Mouse (Mus musculus) yolk sac, embryonic 10.5 days (tissue): ENCODE measurements around the gene Mdm2.

ENCODE experiments used
- DNase-seq: peaks from one replicate; pipeline ENCODE4 v3.0.0-alpha.2; 2017; ENCODE audit warnings: low spot score

Gene Mdm2

GRCm38 (mm10) chr10:117682858-117683733 is 27.5 kb downstream of the Mdm2 start:
- DNase-seq, result no peak

DNA sequence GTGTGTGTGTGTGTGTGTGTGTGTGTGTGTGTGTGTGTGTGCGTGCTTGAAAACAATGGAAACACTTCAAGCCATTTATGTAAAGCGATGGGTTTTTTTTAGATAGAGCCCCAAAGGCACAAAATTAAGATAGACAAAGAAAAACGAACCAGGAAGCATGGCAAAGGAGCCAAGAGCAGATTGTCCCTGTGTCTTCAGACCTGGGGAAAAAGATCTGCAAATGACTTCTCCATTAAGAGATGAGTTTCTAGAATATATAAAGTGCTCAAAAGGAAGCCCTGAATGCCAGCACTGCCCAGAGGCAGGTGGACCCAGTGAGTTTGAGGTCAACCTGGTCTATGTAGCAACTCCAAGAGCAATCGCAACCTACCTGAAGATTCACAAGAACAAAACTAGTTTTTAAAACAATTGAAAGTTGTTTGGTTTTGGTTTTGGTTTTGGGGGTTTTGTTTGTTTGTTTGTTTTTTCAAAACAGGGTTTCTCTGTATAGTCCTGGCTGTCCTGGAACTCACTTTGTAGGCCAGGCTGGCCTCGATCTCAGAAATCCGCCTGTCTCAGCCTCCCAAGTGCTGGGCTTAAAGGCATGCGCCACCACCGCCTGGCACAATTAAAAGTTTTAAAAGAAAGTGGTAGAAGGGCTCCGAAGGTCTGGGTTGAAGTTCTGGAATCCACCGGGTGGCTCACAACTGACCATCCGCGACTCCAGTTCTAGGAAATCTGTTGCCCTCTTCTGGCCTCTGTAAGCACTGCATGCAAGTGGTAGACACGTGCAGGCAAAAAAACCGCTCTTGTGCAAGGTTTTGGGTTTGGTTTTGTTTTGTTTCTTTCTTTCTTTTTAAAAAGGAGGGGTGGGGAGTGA is 28.3 kb downstream of the Mdm2 start:
- peak; percentile 48 for DNase-seq

- DNase-seq, result no peak
Observed at GRCm38 (mm10) chr10:117681543-117681942, 29.0 kb downstream of the Mdm2 start.

DNA sequence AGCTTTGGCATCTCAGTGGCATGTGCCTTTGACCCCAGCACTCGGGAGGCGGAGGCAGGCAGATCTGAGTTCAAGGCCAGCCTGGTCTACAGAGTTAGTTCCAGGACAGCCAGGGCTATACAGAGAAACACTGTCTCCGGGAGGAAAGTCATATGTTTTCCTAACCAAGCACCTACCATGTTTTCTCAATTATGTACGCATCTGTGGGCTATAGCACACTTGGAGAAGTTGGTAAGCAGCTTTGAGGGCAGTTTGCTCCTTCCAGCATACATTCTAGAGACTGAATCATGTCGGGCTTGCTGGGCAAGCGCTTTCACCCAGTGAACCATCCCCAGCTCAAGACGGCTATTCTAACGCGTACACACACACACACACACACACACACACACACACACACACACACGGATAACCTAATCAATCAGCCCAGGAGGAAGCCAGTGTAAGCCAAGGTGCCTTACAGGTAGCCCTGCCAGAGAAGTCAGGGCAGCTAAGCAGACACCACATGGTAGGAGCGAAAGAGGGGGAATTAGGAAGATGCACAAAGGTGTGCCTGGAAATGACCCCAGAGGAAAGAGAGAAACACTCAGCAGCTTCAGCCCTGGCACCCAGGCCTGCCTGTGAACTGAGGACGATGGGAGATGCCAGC is 29.6 kb downstream of the Mdm2 start:
- DNase-seq, result no peak

DNA sequence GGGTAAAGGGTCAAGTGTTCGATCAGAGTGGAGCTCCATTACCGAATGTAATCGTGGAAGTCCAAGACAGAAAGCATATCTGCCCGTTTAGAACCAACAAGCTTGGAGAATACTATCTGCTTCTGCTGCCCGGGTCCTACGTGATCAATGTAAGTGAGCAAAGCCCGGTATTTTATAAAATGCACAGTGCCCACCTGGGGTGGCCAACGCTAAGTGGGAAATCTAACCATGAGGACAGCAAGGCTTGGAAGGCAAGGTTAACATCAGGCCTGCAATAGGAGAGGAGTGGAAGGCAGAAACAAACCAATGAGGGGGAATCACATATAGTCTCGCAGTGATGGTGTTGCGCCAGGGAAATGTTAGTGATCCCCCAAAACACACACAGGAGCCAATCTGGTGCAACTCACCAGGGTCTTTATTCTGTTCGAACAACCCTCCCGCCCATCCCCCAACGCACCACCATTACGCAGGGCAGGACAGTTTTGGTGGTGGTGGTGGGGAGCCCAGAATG is 30.5 kb downstream of the Mdm2 start:
- DNase-seq, result no peak

DNA sequence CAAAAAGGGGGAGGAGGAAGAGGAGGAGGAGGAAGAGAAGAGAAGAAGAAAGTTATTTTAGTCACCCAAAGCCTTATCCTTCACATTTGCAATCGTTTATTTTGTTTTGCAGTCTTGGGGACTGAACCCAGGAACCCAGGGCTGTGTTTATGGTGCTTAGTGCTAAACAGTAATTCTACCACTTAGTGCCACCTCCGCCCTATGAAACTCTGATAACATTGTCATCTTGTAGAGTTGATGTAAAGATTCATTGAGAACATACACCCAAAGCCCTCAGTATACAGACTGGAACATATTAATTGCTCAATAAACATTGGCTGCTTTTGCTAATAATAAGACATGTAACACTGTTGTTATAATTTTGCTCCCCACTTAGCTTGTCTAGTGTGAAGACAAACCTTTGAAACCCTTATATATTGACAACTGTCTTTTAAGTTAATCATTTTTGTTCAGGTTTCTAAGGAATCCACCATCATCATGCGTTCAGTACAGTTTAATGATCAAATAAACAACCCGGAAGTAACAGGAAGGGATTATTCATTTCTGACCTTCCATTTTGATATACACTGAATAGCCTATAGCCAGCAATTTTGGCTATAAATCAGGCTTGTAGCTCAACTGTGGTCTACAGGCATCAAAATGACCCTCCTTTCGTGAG is 31.4 kb downstream of the Mdm2 start:
- no peak for DNase-seq

DNA sequence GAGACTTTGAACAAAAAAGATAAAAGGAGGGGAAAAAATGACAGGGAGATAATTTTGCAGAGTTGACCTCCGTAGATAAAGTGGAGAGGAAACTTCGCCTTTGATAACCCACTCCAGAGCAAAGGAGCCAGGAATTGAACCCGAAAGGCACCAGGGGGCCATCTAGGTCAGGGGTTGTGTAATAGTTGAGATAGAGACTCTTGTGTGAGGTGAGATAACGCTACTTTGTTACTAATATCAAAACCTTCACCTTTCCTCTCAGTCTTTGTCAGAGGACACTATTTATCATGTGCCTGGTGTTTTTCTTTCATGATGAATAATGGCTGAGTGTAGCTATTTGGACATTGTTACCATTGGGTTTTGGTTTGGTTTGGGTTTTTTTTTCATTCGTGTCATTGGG is 32.2 kb downstream of the Mdm2 start:
- no peak for DNase-seq

DNA sequence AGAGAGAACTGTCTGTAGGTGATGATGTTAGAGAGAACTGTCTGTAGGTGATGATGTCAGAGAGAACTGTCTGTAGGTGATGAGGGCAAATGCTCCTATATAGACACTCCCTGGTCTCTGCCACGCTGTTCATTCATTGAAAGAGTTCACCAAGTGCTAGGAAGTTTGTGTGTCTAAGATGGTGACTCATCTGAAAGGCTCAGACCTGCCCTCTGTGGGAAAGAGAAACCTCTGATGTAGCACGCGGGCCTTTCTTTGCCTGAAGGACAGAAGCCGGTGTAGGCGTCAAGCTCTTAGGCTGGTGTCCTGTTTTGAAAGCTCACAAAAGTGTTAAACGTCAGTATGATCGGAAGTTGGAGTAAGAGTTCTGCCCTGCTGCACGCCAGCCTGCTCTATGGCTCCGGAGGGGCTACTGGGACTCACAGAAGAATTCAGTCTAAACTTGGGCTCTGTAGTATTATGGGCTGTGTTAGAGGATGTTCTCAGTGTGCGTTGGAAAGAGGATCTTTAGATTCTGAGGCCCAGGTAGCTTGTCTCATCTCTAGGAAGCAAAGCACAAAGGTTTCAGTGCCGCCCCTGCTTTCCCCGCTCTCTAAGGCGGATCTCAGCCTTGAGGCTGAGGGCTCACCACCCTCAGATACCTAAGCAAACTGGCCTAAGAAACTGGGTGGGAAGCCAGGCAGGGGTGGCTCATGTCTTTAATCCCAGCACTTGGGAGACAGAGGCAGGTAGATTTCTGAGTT is 32.9 kb downstream of the Mdm2 start:
- DNase-seq, result no peak

DNA sequence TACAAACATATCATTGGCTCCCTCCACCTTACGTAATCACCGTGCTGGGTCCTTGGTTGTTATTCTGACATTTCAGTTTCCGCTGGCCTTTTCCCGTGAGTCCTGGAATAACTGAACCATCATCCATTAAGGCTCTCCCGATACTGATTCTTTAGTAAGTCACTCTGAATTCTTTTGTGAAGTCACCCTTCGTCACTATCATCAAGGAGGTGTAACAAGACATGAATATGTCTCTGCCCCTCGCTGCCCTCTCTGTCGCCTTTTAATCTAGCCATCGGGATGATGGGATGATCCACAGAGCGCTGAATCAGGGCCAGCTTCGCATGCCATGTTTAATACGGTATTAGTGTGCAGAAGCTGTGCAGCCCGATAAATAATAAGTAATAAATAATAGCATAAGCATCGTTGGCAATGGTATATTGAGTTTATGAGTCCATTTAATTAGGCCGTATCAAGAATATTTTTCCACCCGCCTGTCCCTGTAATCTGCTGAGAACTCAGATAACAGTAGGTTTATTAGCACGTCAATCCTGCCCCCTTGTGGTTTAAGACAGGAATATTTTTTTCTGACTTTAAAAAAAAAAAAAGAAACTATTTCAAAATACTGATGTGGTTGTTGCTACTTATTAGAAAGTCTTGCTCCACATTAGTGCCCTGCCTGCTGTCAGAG is 33.8 kb downstream of the Mdm2 start:
- no peak for DNase-seq

DNA sequence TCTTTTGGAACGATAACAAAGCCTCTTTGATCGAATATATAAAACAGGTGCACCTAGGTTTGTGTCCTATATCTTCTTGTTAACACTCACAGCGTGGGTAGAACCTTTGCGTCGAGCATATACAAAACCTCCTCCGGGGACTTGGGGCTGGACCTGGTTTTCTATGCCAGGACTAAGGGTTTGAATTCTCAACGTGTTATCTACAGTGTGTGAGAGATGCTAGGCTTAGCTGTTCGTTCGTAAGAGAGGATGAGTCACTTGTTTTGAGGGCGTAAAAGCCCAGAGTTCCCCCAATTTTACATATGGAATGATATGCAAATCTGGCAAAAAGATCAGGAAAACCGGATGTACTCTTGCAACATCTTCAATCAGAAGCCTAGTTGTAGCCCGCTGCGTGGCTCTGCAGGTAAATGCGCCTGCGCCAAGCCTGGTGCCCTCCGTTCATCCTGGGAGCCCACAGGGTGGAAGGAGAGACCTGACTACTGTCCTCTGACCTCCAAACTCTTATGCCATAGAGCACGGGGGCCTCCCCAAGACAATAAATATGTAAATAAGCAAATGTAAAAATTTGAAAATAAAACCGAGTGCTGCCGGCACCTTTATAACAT is 34.4 kb downstream of the Mdm2 start:
- DNase-seq, result no peak

DNA sequence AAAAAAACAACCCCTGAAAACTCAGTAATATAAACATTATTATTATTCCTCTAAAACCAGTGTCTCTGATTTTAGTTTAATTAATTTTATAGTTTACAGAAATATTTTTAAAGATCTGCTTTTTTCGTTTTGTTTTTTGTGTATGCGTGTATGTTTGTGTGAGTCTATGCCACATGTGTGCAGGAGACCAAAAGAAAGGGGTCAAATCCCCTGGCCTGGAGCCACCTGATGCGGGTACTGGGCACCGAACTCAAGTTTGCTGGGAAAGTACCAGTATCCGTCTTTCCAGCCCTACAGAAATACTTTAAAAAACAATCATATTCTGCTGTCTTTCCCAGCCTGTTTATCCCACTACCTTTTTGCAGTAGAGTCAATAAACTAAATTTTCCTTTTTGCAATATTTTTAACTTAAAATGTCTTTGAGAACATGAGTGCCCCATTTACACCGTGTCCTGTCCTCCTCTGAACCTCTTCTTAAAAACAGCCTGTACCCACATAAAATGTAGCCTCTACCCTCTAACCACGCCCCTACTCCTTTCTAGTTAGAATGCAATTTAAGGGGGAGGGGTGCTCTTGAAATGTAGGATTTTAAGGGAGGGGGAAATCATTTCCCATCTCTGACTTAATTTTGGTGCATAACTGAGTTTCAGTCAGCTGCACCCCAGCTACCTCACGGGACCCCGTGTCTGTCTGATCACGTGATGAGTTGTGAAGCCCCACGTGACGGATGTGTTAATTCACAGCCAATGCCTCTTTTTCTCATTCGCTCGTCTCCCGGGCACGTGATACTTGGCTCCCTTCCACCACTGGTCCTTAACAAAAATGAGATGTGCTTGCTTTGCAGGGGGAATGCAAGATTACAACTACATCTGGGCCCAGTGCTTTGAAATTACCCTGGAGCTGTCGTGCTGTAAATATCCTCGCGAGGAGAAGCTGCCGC is 35.2 kb downstream of the Mdm2 start:
- DNase-seq, result no peak

DNA sequence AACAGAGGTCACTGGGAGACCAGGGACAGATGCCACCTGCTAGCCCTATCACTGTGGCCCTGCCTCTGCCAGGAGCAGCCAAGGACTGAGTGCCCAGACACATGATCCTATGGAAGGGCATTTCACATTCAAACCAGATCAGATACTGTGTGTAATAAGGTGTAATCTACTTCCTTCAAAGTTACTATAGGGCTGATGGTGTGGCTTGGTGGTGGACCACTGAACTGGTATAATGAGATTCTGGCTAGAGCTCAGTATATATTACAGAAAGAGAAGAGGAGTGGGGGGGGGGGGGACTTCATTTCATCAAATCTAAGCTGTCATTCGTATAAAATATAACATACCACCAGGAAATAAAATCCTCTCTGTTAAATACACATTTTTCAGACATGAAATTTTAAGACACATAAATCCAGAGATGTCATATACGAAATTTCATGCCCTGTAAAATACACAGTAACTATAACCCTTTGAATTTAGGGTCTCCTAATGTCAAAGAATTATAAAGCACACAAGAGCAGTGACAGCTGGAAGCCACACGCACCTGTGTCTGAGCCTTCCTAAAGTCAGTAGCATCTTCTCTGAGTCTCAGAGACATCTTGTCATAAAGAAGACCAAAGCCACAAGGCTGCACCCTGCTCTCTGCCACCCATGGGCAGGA is 36.1 kb downstream of the Mdm2 start:
- no peak for DNase-seq

- DNase-seq, result no peak
Observed at GRCm38 (mm10) chr10:117673913-117674312, 36.6 kb downstream of the Mdm2 start.

DNA sequence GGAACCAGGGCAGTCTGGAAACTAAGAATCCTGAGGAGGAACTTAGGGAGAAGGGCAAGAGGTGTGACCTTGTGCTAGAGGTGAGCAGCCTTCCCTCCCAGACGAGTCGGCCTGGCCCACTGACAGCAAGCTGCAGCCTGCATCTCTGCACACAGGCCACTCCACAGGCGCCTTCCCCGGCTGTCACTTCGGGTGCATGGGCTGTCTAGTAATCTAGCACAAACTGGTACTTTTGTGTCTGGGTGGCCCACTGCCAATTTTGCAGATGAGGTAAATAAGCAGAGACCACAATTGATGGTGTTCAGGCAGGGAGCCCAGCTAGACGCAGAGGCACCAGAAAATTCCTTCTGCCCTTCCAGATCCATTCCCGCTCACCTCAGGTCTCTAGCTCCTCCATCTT is 37.9 kb downstream of the Mdm2 start:
- DNase-seq, result no peak

DNA sequence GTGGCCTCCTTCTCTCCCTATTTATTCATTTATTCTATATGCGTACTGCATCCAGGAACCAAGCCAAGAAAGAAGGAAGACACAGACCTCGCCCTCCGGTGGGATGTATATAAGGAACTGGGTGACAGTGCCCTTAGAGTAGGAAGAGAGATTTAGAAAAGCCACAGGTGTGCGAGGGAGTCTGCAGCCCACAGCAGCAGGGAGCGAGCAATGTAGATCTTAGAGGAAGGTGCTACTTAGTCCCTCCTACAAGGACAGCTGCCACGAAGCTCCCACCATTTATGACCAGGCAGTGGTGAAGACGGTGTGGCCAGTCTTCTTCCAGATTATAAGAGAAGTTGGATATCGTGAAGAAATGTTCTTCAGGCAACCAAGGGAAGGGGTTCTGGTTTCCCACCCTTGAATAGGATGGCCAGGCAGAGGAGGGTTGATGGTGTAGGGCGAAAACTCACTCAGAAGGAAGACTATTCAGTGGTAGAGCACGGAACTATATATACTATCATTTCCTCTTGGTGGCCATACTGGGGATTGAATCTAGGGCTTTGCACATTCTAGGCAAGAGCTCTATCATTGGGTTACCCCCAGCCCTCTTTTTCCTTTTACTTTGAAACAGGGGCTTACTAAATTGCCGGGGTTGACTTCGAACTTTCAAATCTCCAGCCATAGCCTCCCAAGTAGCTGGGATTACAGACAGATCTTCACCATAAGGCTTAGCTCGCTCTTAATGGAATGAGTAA is 38.5 kb downstream of the Mdm2 start:
- no peak for DNase-seq

GRCm38 (mm10) chr10:117671266-117671665 is 39.3 kb downstream of the Mdm2 start:
- no peak for DNase-seq

GRCm38 (mm10) chr10:117670791-117671190 is 39.8 kb downstream of the Mdm2 start:
- no peak for DNase-seq

DNA sequence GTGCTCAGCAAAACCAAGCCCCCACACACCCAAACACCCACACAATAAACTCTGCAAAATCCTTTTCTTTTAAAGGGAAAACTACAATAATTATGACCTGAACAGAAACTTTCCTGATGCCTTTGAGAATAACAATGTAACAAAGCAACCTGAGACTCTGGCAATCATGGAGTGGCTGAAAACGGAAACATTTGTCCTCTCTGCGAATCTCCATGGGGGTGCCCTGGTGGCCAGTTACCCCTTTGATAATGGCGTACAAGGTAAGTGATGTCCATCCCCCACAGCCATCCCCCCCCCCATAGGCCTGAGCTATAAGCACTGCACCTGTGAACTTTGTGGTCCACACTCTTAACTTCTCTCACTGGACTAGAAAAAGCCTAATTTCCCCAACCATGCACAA is 40.5 kb downstream of the Mdm2 start:
- DNase-seq, result no peak
